Mouse (Mus musculus): ENCODE measurements around the gene Col4a3bp. TPM values are rescaled to one million over a fixed set of nuclear protein-coding genes. Genes with fewer than 3 reads are reported as not detected.

Gene Col4a3bp
- polyA plus RNA-seq (2017; shearing (Covaris generic)): 10 to 100 TPM in 1 of 3 experiments, 1 to 10 TPM in 2; 5.5 to 12.1 (median 9.0) TPM

GRCm38 (mm10) chr13:96542081-96542889, at the start of gene Col4a3bp, which contains the start of gene Polk:
TSS of gene Col4a3bp (plus strand) at chr13:96542618.
TSS of gene Polk (minus strand) at chr13:96542579.
- ATAC-seq: peak; percentile 90

DNA sequence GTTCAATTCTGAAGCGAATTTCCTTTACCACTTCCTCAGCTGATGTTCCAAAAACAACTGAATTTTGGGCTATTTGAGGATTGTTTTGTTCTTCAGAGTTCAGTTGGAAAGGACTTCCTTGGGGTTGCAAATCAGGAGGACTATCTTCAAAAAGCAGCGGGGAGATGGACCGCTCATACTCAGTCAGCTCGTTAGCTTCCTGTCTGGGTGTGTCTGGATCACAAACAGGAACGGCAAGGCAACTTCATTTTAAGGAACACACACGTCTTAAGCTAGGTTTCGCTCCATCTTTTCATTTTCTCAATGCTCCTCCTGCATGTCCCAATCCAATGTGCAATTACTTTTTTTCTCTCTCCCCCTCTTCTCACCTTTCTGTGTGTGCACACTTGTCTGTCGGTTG, 45.8 kb upstream of the Col4a3bp start:
- ATAC-seq: no peak

- no peak for ATAC-seq
Measured at GRCm38 (mm10) chr13:96499891-96500290, 42.5 kb upstream of the Col4a3bp start.

DNA sequence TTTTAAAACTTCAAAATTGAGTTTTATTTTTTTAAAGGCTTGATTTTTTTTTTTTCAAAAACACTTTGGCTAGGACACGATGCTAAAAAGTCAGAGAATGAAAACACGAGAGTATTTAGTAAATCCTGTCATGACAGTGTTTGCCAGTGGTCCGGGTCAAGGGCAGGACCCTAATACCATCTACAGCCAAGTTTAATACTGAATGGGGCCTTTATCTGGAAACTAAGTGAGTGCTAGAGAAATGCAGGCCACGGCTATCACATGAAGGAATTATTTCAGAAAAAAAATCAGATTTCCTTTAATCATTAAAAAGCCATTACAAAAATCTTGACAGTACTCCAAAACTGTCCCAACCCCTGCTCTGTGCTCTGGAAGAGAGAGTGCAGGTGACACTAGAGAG, 36.8 kb upstream of the Col4a3bp start:
- ATAC-seq: no peak

GRCm38 (mm10) chr13:96506313-96506712, 36.1 kb upstream of the Col4a3bp start:
- no peak for ATAC-seq

DNA sequence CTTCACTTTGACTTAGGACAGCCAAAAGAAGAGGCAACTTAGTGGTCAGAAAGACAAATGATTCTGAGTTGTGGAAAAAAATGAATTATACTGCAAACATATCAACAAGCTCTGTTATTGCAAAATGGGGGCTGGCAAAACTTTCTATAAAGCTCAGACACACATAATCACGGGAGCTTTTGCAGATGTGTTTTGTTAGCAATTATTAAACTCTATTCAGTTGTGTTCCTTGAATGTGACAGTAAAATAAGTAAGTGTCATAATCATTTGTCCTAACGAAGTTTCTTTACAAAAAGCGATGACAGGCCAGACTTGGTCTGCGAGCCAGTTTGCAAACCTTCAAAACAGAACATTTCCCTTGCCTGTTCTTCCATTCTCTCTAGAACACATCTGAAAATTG, 34.9 kb upstream of the Col4a3bp start:
- ATAC-seq: no peak

DNA sequence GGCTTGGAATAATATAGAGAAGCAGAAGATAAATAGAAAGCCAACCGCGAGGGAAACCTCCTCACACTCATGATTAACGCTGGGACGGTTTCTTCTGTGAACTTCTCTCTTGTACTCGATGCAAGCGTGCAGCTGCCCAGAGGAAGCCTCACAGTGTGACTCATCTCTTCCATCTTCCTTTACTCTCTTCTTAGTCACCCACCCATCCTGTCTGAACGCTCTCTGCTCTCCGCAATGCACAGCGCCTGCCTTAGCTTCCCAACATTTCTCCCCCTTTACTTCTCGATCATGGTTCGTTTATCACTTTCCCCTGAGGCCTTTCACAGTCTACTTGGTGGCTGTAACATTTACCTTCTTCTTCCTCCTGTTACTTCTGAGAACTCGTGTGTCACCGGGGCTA, 31.8 kb upstream of the Col4a3bp start:
- ATAC-seq: peak; percentile 93

- ATAC-seq: peak; percentile 44
Measured at GRCm38 (mm10) chr13:96511262-96511661, 31.2 kb upstream of the Col4a3bp start.

- ATAC-seq: no peak
Measured at GRCm38 (mm10) chr13:96511893-96512292, 30.5 kb upstream of the Col4a3bp start.

- no peak for ATAC-seq
Measured at GRCm38 (mm10) chr13:96514154-96514942, 28.1 kb upstream of the Col4a3bp start.

DNA sequence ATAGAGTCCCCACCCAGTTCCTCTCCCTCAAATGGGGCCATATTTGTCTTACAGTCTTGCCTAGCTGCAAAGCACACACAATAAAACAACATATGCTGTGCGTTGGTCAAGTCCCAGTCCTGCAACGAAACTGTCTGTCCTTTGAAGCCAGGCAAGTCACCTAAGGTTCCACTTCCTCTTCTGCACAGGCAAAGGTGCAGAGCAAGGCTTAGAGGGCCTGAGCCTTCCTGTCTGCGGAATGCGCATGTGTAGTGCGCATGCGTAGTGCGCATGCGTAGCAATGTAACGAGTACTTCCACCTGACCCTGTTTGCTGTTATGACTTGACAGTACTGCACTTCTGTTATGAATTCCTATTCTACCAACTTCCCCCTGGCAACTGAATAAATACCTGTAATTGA, 26.2 kb upstream of the Col4a3bp start:
- no peak for ATAC-seq

DNA sequence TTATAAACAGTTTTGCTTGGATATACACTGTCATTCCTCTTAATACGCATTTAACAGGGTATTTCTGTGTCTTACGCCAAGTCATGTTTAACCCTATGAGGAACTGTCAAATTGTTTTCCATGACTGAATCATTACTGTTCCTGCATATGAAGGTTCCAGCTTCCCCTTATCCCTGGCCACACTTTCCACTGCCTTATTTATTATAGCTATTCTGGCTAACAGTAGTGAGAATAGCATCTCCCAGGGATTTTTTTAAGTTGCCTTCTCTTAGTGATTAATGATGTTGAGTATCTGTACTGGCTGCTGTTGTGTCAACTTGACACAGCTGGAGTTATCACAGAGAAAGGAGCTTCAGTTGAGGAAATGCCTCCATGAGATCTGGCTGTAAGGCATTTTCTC, 25.1 kb upstream of the Col4a3bp start:
- ATAC-seq: no peak

DNA sequence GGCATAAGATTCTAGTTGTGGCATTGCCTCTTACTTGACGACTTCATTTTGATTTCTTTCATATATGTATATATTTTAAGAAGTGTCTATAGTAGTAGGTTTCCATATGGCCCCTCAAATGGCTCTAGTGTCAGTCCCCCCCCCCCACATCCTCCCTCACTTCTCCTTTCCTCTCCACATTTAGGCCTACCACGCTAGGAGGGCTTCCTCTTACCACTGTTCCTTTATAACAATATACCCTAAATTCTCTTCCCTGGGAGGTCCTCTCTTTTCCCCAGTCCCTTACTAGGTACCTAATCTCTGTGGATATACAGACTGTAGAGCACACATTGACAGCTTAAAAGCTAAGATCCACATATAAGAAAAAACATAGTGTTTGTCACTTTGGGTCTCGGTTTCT, 21.1 kb upstream of the Col4a3bp start:
- no peak for ATAC-seq

DNA sequence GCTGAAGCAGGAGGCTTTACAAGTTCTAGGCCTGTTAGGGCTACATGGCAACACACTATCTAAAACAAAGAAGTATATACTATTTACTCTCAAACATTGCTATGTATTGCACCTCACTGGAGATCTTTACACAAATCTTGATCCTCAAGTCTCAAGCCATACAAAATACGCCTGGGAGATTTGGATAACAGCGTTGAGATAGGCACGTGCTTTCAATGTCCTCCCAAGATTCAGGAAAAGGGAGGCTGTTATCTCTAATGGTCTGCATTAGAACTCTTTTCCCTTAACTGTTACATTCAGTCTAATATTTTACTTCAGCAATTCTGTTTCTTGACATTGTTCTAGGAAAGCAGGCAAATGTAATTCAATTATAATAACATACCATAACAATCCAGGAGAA, 15.4 kb upstream of the Col4a3bp start:
- no peak for ATAC-seq

DNA sequence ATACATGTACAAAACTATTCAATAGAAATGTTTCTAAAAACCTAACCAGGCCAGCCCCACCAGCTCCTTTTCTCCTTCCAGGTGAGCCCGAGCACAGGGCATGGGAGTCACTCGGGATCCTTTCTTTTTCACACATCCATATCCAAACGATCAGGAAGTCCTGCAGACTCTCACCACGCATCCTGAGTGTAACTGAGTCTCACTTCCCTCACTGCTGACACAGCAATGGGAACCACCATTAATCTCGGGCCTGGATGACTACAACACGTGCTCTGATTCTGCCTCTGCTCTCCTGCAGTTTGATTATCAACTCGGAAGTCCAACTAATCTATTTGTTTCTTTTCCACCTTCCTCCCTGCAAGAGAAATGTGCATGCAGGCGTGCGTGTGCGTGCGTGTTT, 14.6 kb upstream of the Col4a3bp start:
- ATAC-seq: no peak

DNA sequence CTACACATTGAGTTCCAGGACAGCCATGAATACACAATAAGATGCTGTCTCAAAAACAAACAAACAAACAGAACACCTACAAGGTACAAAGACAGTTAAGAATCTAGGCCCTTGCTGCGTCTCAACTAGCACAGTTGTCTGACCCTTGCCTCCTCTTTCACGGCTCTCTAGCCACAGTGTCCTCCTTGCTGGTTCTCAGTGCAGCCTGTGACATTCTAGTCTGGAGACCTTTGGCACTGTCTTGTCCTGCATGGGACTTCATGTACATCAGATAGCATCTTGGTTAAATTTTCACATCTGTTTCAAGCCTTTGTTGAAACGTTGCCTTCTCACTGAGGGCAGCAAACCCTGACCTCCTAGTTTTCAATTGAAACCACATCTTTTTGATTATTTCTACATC, 13.6 kb upstream of the Col4a3bp start:
- no peak for ATAC-seq

DNA sequence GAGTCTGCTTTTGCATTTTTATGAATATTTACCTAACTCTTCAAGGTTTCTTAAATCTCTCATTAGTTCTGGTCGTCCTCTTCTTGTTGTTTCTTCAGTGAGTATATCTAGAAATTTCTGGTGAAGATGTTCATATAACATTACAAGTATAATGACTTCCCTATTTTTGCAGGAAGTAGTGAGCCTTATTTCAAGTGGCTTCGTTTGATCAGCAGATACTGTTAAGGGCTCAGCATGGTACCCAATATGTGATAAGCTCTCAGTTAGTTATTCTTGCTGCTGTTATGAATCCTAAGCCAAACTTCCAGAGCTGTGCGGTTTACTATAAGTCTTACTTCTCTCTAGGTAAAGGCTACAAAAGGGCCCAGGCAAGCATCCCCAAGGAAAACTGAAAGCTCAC, 12.9 kb upstream of the Col4a3bp start:
- no peak for ATAC-seq

DNA sequence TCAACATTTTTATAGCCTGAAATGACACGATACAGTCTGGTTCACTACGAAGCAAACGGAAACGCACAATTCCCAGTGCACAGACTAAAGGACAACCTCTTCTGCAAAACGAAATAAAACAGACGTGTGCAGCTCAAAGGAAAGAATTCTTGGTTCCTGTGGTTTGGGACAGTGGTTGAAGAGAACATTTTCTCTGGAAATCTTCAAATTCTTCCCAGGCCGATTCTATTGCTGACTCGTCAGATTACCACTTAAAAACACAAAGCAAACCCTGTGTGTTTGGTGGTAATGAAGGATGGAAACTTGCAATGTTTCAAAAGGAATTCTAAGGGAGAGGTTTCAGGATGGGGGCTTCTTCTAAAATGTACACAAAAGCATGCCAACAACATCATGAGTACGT, 12.4 kb upstream of the Col4a3bp start:
- ATAC-seq: no peak

DNA sequence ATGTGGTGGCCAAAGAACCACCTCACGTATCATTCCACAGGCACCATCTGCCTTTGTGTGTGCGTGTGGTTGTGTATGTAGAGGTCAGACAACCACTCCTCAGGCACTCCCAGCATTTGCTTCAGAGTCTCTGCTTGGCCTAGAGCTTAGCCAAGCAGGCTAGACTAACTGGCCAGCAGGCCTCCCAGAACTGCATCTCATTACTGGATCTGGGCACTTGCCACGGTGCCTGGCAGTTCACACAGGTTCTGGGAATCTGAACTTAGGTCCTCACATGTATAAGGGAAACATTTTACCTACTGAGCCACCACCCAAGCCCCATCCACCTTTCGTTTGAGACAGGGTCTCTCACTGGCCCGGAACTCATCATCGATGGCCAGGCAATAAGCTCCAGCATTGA, 10.2 kb upstream of the Col4a3bp start:
- no peak for ATAC-seq

DNA sequence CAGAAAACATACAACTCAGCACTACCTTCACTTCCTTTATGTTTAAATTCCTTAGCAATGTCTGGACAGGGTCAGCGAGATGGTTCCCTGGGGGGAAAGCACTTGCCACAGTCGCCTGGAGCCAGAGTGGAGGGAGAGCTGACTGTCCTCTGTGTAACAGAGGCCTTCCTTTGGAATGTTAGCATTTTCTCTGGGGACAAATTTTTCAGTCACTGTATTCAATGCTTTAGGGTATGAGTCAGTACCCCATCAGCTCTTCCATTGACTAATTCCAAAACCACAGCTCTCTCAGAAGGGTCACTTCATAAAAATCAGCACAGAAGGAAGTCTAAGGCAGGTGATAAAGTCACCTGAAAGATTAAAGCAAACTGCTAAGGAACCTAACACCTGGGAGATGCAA, 8.7 kb upstream of the Col4a3bp start:
- no peak for ATAC-seq

DNA sequence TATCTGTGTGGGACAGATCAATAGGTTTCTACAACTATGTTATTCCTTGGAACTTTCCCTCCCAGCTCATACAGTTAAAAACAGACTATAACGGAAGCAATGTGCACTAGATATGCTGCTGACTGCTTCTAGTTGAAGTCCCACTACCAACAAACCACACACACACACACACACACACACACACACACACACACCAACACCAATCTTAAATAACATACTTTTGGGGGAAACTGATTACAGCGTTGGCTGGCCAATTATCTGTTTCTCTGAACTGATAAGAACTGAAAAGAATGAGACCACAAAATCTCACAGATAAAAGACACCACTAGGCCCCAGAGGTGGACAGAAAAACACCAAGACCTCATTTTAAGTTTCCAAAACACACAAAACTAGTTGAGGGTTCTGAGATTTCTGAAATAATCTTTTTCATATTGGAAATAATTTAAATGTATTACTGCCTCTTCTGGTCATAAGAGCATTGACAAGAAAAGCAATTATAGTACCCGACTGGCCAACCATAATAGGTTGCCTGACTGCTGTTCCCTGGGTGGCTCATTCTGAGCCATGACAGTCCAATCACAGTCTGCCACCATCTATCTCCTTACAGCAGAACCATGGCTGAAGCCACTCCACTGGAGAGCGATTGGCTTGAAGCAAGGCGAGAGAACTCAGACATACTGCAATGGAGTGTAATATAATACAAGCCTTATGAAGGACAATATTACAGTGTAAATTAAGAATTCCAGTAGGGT, 5.4 kb upstream of the Col4a3bp start:
- no peak for ATAC-seq

GRCm38 (mm10) chr13:96538103-96538502, 4.3 kb upstream of the Col4a3bp start:
- ATAC-seq: no peak

DNA sequence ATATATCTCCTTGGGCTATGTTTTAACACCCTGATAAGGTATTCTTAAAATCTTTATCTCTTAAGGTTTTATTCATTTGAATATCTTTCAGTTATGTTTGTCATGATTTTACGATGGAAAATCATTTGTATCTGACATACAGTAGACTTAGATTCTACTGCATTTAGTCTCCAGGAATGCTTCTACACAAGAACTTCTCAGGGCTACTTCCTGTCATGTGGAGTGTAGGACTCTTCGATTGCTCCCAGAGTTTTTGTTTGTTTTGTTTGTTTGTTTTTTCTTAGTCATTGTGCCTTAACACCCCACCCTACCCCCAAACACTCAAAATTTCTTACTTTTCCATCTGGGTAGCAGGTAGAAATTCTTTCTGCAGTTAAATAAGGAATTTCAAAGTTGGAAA, 1.0 kb upstream of the Col4a3bp start:
- no peak for ATAC-seq
